Mouse (Mus musculus) MEL (cell line): ENCODE results near the gene Sardh. TPM values are rescaled to one million over a fixed set of nuclear protein-coding genes. Genes with fewer than 3 reads are reported as not detected.

Experiments
- DNase-seq: peaks from one replicate; pipeline ENCODE4 v3.0.0; 2011; ENCODE audit warnings: low read depth, low spot score
- H3K27ac ChIP-seq: 2 replicates; pipeline ENCODE4 v1.5.1; 2012; ENCODE audit warnings: low read depth, mild to moderate bottlenecking, control low read depth, low read length, moderate library complexity; ENCODE audit not compliant: control insufficient read depth
- H3K27me3 ChIP-seq, 2 experiments: fragments of 150-350 bp in 1 of 2; sonication (generic) in 1 of 2; 2 replicates each; pipeline ENCODE4 v1.6.1; 2012; ENCODE audit warnings: low read length in 2 of 2, mild to moderate bottlenecking in 2 of 2, improper control_type of control experiment in 1 of 2, moderate library complexity in 1 of 2; ENCODE audit not compliant: insufficient read depth in 2 of 2, control insufficient read depth in 1 of 2
- H3K36me3 ChIP-seq, 2 experiments: 2 replicates each; pipeline ENCODE4 v1.6.1; 2012 to 2014; ENCODE audit warnings: low read length in 2 of 2, improper control_type of control experiment in 1 of 2, inconsistent platforms in 1 of 2, mild to moderate bottlenecking in 1 of 2; ENCODE audit not compliant: insufficient read depth in 2 of 2, control insufficient read depth in 1 of 2
- H3K4me1 ChIP-seq, 2 experiments: fragments of 150-350 bp in 1 of 2; sonication (generic) in 1 of 2; 2 replicates each; pipeline ENCODE4 v1.6.1; 2012; ENCODE audit warnings: low read length in 2 of 2, improper control_type of control experiment in 1 of 2, mild to moderate bottlenecking in 1 of 2; ENCODE audit not compliant: insufficient read depth in 2 of 2, control insufficient read depth in 1 of 2
- H3K4me3 ChIP-seq, 2 experiments: fragments of 150-350 bp in 1 of 2; sonication (generic) in 1 of 2; 2 replicates each; pipeline ENCODE4 v1.5.1; 2012; ENCODE audit warnings: low read depth in 2 of 2, low read length in 2 of 2, mild to moderate bottlenecking in 2 of 2, moderate library complexity in 2 of 2, control low read depth in 1 of 2, improper control_type of control experiment in 1 of 2; ENCODE audit not compliant: control insufficient read depth in 1 of 2, insufficient read depth in 1 of 2
- H3K79me2 ChIP-seq: 2 replicates; pipeline ENCODE4 v1.6.1; 2012; ENCODE audit warnings: mild to moderate bottlenecking, low read length, moderate library complexity; ENCODE audit not compliant: control insufficient read depth, poor library complexity, insufficient read depth
- H3K9ac ChIP-seq: 2 replicates; pipeline ENCODE4 v1.6.1; 2012; ENCODE audit warnings: low read depth, mild to moderate bottlenecking, control low read depth, low read length, moderate library complexity; ENCODE audit not compliant: control insufficient read depth, poor library complexity, severe bottlenecking
- H3K9me3 ChIP-seq: fragments of 150-350 bp; sonication (generic); replicated peaks from 2 replicates; pipeline ENCODE4 v1.6.1; 2012; ENCODE audit warnings: mild to moderate bottlenecking, low read length, improper control_type of control experiment, moderate library complexity; ENCODE audit not compliant: insufficient read depth
- CHD1 ChIP-seq: IDR thresholded peaks from 2 replicates; pipeline ENCODE4 v1.6.1; 2012; ENCODE audit warnings: low read depth, mild to moderate bottlenecking, inconsistent platforms, low read length, improper control_type of control experiment
- CTCF ChIP-seq, 3 experiments: IDR thresholded peaks in 2 of 3; conservative IDR thresholded peaks in 1 of 3; 2 replicates each; pipeline ENCODE4 v1.5.1; 2011 to 2012; ENCODE audit warnings: low read length in 3 of 3, low read depth in 2 of 3, mild to moderate bottlenecking in 2 of 3, improper control_type of control experiment in 1 of 3, inconsistent platforms in 1 of 3, mixed read lengths in 1 of 3, moderate library complexity in 1 of 3; ENCODE audit not compliant: control insufficient read depth in 1 of 3, insufficient read depth in 1 of 3, poor library complexity in 1 of 3, severe bottlenecking in 1 of 3
- EP300 ChIP-seq, 2 experiments: IDR thresholded peaks; 2 replicates each; pipeline ENCODE4 v1.6.1; 2011; ENCODE audit warnings: improper control_type of control experiment in 2 of 2, low read length in 2 of 2, low read depth in 1 of 2, mild to moderate bottlenecking in 1 of 2
- KAT2A ChIP-seq: conservative IDR thresholded peaks from 2 replicates; pipeline ENCODE4 v1.6.1; 2012; ENCODE audit warnings: low read depth, low read length, improper control_type of control experiment, inconsistent platforms
- MAFK ChIP-seq: IDR thresholded peaks from 2 replicates; pipeline ENCODE4 v1.6.1; 2011; ENCODE audit warnings: low read depth, mild to moderate bottlenecking, low read length, improper control_type of control experiment, borderline replicate concordance
- MAZ ChIP-seq: IDR thresholded peaks from 2 replicates; pipeline ENCODE4 v1.6.1; 2012; ENCODE audit warnings: low read depth, mild to moderate bottlenecking, inconsistent platforms, low read length, improper control_type of control experiment
- MEF2A ChIP-seq: IDR thresholded peaks from 2 replicates; pipeline ENCODE4 v1.6.1; 2014; ENCODE audit warnings: low read depth, mild to moderate bottlenecking, inconsistent platforms, low read length, improper control_type of control experiment; ENCODE audit not compliant: poor library complexity, insufficient replicate concordance, severe bottlenecking; ENCODE audit errors: extremely low read depth
- NRF1 ChIP-seq: IDR thresholded peaks from 2 replicates; pipeline ENCODE4 v1.6.1; 2014; ENCODE audit warnings: low read depth, mild to moderate bottlenecking, inconsistent platforms, low read length, improper control_type of control experiment, moderate library complexity; ENCODE audit not compliant: poor library complexity, insufficient read depth, severe bottlenecking
- TAL1 ChIP-seq: IDR thresholded peaks from 2 replicates; pipeline ENCODE4 v1.6.1; 2012; ENCODE audit warnings: mild to moderate bottlenecking, inconsistent platforms, low read length, moderate library complexity, mixed read lengths
- TCF12 ChIP-seq: IDR thresholded peaks from 2 replicates; pipeline ENCODE4 v1.6.1; 2014; ENCODE audit warnings: low read depth, mild to moderate bottlenecking, inconsistent platforms, low read length, improper control_type of control experiment, moderate library complexity
- ZKSCAN1 ChIP-seq: IDR thresholded peaks from 2 replicates; pipeline ENCODE4 v1.6.1; 2012; ENCODE audit warnings: low read depth, mild to moderate bottlenecking, inconsistent platforms, low read length, improper control_type of control experiment, moderate library complexity
- polyA plus RNA-seq, 2 experiments: library from polyadenylated mRNA; stranded (reverse) in 1 of 2; unstranded in 1 of 2; fragments of >175 nt in 1 of 2; fragments of >200 nt in 1 of 2; gene quantifications; 2 replicates each; pipeline versions ENCODE4 v1.2.1 to v1.2.4; 2012; ENCODE audit warnings: low replicate concordance in 2 of 2, low read depth in 1 of 2; ENCODE audit not compliant: insufficient read length in 2 of 2, insufficient read depth in 1 of 2, missing spikeins in 1 of 2
- total RNA-seq: library from RNA; depleted of rRNA; stranded (reverse); fragments of 300-350 nt; gene quantifications from 2 replicates; pipeline ENCODE4 v1.2.3, GENCODE M21; 2012

The Sardh gene
- total and polyA plus RNA-seq, 3 experiments, result 0.19 to 0.23 TPM; not detected in 1

- Histone ChIP-seq H3K36me3 (peaks cover 0 to 16% of the 10 kb centered on the region in 2 experiments; a peak in 2 of 4 replicates), H3K9ac (no peak overlapping the region), H3K9me3 (no peaks in the 10 kb centered on the region), H3K27me3 (no peaks in the 10 kb centered on the region), H3K4me1 (peaks cover 2 to 19% of the 10 kb centered on the region in 2 experiments; a peak in 2 of 4 replicates), H3K4me3 (no peak overlapping the region), H3K79me2 (no peaks in the 10 kb centered on the region), H3K27ac (no peak overlapping the region)
- no peak for DNase-seq
- TF ChIP-seq NRF1, result no peak
- TF ChIP-seq MAFK, result no peak
- TF ChIP-seq TCF12, result no peak
- TF ChIP-seq MEF2A, result no peak
- TF ChIP-seq, all 39 proteins: peak for 0
Observed at GRCm38 (mm10) chr2:27229481-27230105, 18.5 kb downstream of the Sardh start.

- TF ChIP-seq TAL1 (no peak), CHD1 (no peak), KAT2A (no peak), MAZ (no peak), NRF1 (no peak), EP300 (IDR thresholded peaks at IDR 0.05; ENCODE audit: low read depth in 1 of 2, low read length in 2 of 2) (no peak), CTCF (IDR thresholded peaks at IDR 0.05 in 2 of 3, conservative IDR thresholded peaks at IDR 0.05 in 1 of 3; ENCODE audit: control insufficient read depth in 1 of 3, insufficient read depth in 1 of 3, low read depth in 2 of 3, low read length in 3 of 3, poor library complexity in 1 of 3, severe bottlenecking in 1 of 3) (no peak; a peak in 1 of 6 replicates), TCF12 (no peak), ZKSCAN1 (no peak)
- DNase-seq, result no peak
Observed at GRCm38 (mm10) chr2:27228809-27229480, 19.2 kb downstream of the Sardh start.

More at GRCm38 (mm10) chr2:27228809-27229480, 19.2 kb downstream of the Sardh start:
- H3K9me3 ChIP-seq, result no peaks in the 10 kb centered on the region
- peaks cover 2 to 19% of the 10 kb centered on the region in 2 experiments; a peak in 2 of 4 replicates for H3K4me1 ChIP-seq
- H3K36me3 ChIP-seq, result peaks cover 0 to 16% of the 10 kb centered on the region in 2 experiments; a peak in 2 of 4 replicates
- no peaks in the 10 kb centered on the region for H3K27me3 ChIP-seq
- H3K9ac ChIP-seq, result no peak overlapping the region
- H3K4me3 ChIP-seq, result no peak overlapping the region
- H3K79me2 ChIP-seq, result no peaks in the 10 kb centered on the region
- H3K27ac ChIP-seq, result no peak overlapping the region
